Mouse (Mus musculus) kidney, postnatal 0 days (tissue): Measurements from ENCODE around the gene Tmem39b. TPM values are rescaled to one million over a fixed set of nuclear protein-coding genes. Genes with fewer than 3 reads are reported as not detected.
"Not testable (repeated sequence)": the region's sequence is repeated elsewhere in the genome, so short reads cannot be mapped to it uniquely, and the experiment has no call there.

Experiments used
- ATAC-seq: fragments of 200-750 bp; cut with Nextera tagmentation; replicated peaks from 2 replicates; pipeline ENCODE4 v1.8.0; 2017; ENCODE audit warnings: low read depth, moderate number of reproducible peaks, moderate TSS enrichment, moderate library complexity; ENCODE audit not compliant: low FRiP score
- DNase-seq: peaks from one replicate; pipeline ENCODE4 v3.0.0-alpha.2; 2016; ENCODE audit warnings: low spot score
- H3K27ac ChIP-seq: fragments of 300-500 bp; sonication (generic); 2 replicates; pipeline ENCODE4 v1.5.1; 2014; ENCODE audit warnings: mild to moderate bottlenecking
- H3K27me3 ChIP-seq: fragments of 300-500 bp; sonication (generic); 2 replicates; pipeline ENCODE4 v1.6.1; 2014; ENCODE audit warnings: low read length, mixed read lengths; ENCODE audit not compliant: insufficient read depth
- H3K36me3 ChIP-seq: fragments of 300-500 bp; sonication (generic); 2 replicates; pipeline ENCODE4 v1.6.1; 2014; ENCODE audit warnings: low read length, mixed read lengths; ENCODE audit not compliant: insufficient read depth
- H3K4me1 ChIP-seq: fragments of 300-500 bp; sonication (generic); replicated peaks from 2 replicates; pipeline ENCODE4 v1.6.1; 2014; ENCODE audit warnings: antibody characterized with exemption, low read length, mixed read lengths; ENCODE audit not compliant: insufficient read depth
- H3K4me2 ChIP-seq: fragments of 300-500 bp; sonication (generic); 2 replicates; pipeline ENCODE4 v1.6.1; 2014; ENCODE audit warnings: mild to moderate bottlenecking, low read length, moderate library complexity, mixed read lengths
- H3K4me3 ChIP-seq: fragments of 300-500 bp; sonication (generic); replicated peaks from 2 replicates; pipeline ENCODE4 v1.5.1; 2014; ENCODE audit warnings: low read depth, low read length
- H3K9ac ChIP-seq: fragments of 300-500 bp; sonication (generic); 2 replicates; pipeline ENCODE4 v1.6.1; 2014; ENCODE audit warnings: low read depth, low read length
- H3K9me3 ChIP-seq: fragments of 300-500 bp; sonication (generic); replicated peaks from 2 replicates; pipeline ENCODE4 v1.6.1; 2016; ENCODE audit warnings: low read length, inconsistent platforms, mixed read lengths
- CTCF ChIP-seq: IDR thresholded peaks from 2 replicates; pipeline ENCODE4 v1.5.1; 2016; ENCODE audit warnings: antibody characterized with exemption, low read depth, mild to moderate bottlenecking, moderate library complexity
- WGBS: fragments of 180-500 bp; shearing (Covaris S2); extraction: QIAGEN DNeasy Blood & Tissue Kit; methylation state at CpG from one replicate; pipeline ENCODE4 v1.1.7; 2014; 5-methylcytosine and 5-hydroxymethylcytosine counted together
- polyA plus RNA-seq: library from polyadenylated mRNA; unstranded; fragments of >200 nt; fragmentation: Nextera tagmentation; extraction: Ambion mirVana; gene quantifications from 2 replicates; pipeline ENCODE4 v1.2.1, GENCODE M21; 2015

The Tmem39b gene
- polyA plus RNA-seq, 1 experiment from 2014 or later, result 12.4 TPM

DNA sequence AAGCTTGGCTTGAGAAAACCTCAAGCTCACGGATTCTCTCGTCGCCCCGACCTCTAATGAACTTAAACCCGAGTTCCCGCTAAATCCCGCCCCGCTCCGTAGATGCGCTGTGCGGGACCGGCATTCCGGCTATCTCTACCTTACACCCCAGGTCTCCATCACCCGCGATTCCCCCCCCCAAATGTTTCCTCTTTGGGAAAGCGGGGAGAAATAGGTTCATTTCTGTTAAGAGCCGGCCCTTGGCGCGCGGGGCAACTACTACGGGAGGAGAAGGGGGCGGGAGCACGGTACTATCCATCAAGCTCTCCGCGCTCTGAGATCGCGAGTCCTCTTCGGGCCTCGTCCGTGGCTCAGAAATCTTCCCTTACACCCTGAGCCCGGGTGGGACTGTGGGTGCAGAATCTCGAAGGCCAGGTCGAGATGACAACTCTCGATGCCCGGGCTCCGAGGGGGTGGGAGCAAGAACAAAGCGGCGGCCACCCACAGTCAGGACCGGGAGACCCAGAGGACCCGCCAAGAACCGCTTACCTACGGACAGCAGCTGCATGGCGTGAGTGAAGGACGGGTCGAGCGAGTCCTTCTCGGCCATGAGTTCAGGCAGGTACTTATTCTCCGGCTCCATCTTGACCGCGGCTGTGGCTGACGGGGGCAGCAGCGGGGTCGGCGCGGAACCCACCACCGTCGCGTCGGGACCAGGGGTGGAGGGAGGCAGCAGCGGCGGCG lies 44.8 kb upstream of the Tmem39b start:
- Histone ChIP-seq H3K4me3 (peak overlapping the region; percentile 100), H3K36me3 (no peaks in the 10 kb centered on the region), H3K27ac (peak overlapping the region; percentile 98), H3K4me2 (peak overlapping the region; percentile 73), H3K9ac (peak overlapping the region; percentile 92), H3K4me1 (peaks cover 13% of the 10 kb centered on the region), H3K27me3 (no peaks in the 10 kb centered on the region), H3K9me3 (no peaks in the 10 kb centered on the region)
- TF ChIP-seq CTCF, result no peak
- ATAC-seq (peak; percentile 7; the same call in 1 of the 2 replicates), DNase-seq (peak; percentile 75)
- 2% methylated on average over 62 of the region's 62 CpGs for WGBS

DNA sequence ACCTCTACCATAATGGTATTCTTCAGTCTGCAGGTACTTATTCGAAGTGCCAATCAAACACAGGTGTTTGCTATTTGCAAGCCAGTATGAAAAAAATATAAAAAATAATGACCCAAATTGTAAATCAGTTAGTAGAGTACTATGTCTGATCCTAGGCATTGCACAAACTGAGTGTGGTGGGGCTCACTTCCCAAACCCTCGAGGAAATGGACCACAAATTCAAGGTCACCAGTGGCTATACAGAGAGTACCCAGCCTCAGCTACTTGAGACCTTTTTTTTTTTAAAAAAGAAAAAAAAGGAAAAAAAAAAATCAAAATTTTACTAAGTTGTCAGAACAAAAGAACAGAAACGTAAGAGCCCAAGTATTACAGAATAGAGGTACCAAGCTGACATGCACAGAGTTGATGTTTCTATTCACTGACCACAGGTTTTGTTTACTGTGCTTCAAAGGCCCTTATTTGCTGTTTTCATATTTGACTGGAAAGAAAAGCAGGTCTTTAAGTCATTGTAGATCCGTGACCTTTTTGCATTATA lies 42.5 kb upstream of the Tmem39b start:
- DNase-seq, result no peak
- H3K36me3 ChIP-seq, result no peaks in the 10 kb centered on the region
- no peak overlapping the region for H3K9ac ChIP-seq
- H3K27ac ChIP-seq, result no peak overlapping the region
- no peaks in the 10 kb centered on the region for H3K27me3 ChIP-seq
- no peak for TF ChIP-seq CTCF
- ATAC-seq, result no peak
- peaks cover 13% of the 10 kb centered on the region for H3K4me1 ChIP-seq
- WGBS, result 60% methylated on average over 4 of the region's 4 CpGs
- H3K4me3 ChIP-seq, result no peak overlapping the region
- H3K9me3 ChIP-seq, result no peaks in the 10 kb centered on the region
- no peak overlapping the region for H3K4me2 ChIP-seq

DNA sequence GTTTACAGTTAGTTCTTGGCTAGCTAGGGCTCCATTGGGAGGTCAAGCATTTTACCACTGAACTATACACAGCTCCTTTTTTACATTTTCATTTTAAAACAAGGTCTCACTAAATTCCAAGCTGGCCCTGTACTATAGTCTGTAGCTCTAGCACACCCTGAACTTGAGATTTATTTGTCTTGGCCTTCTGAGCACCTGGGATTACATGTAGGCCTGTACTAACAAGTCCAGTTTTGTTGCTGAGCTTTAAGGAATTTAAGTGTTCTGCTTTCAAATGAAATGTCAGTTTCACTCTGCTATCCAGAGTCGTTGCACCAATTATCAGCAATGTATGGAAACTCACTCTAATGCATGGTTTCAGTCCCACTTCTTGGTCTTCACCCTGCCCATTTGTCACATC lies 39.5 kb upstream of the Tmem39b start:
- Histone ChIP-seq H3K9me3 (no peaks in the 10 kb centered on the region), H3K27me3 (no peaks in the 10 kb centered on the region), H3K27ac (no peak overlapping the region), H3K4me3 (no peak overlapping the region), H3K9ac (no peak overlapping the region), H3K36me3 (no peaks in the 10 kb centered on the region), H3K4me1 (peaks cover 5% of the 10 kb centered on the region), H3K4me2 (no peak overlapping the region)
- DNase-seq (no peak), ATAC-seq (no peak)
- TF ChIP-seq CTCF, result no peak
- 73% methylated on average over 1 of the region's 1 CpGs for WGBS

DNA sequence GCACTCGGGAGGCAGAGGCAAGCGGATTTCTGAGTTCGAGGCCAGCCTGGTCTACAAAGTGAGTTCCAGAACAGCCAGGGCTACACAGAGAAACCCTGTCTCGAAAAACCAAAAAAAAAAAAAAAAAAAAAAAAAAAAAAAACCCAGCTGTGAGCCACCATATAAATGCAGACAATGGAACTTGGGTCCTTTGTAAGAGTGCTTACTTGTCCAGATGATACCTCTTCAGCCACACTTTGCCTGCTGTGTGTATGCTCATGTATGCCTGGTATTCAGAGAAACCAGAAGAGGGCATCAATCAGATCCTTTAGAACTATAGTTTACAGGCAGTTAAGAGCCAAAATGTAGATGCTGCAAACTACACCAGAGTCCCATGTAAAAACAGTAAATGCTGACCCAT lies 38.8 kb upstream of the Tmem39b start:
- ATAC-seq, result not testable (repeated sequence)

DNA sequence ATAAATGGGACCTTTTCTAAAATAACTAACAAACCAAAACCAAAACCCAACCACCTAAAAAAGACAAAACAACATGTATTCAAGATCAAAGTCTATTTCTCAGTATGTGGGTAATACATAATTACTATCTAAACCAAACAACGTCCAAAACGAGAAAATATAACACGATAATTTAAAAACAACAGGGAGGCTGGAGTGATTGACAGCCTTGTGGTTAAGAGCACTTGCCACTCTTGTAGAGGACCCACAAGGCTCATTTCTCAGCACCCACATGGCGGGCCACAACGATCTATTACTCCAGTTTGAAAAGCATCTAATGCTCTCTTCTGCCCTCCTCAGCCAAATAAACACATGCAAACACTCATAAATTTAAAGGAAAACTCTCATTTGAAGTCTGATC lies 34.8 kb upstream of the Tmem39b start:
- no peak for TF ChIP-seq CTCF
- no peaks in the 10 kb centered on the region for H3K9me3 ChIP-seq
- ATAC-seq, result no peak

More for the DNA sequence above, 38.8 kb upstream of the Tmem39b start:
- H3K27me3 ChIP-seq, H3K36me3 ChIP-seq, H3K9me3 ChIP-seq, DNase-seq, H3K27ac ChIP-seq, H3K4me3 ChIP-seq, H3K9ac ChIP-seq, H3K4me1 ChIP-seq, H3K4me2 ChIP-seq: not testable (repeated sequence)
- 98% methylated on average over 3 of the region's 4 CpGs for WGBS

DNA sequence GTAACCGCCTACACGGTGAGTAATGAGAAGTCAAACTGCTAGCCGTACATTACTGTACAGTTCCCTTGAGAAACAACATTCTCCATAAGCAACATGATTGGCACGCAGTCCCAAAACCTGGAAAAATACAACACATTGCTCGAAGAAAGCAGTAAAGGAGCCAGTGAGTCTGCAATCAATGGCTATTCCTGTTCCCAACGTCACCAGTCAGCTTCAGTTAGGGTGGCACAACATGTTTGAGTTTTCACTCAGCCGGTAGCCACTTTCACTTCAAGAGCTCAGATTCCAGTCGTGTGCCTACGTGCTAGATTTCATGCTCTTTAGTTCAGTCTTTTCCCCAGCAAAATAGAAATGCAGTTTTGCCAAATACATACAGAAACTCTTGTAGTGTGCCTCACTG lies 19.7 kb upstream of the Tmem39b start:
- ATAC-seq (no peak), DNase-seq (no peak)
- H3K36me3 ChIP-seq, result peaks cover 62% of the 10 kb centered on the region
- no peak overlapping the region for H3K27ac ChIP-seq
- no peak for TF ChIP-seq CTCF
- H3K9me3 ChIP-seq, result no peaks in the 10 kb centered on the region
- 87% methylated on average over 9 of the region's 9 CpGs for WGBS
- no peak overlapping the region for H3K9ac ChIP-seq
- no peak overlapping the region for H3K4me2 ChIP-seq
- no peaks in the 10 kb centered on the region for H3K4me1 ChIP-seq
- H3K27me3 ChIP-seq, result no peaks in the 10 kb centered on the region
- no peak overlapping the region for H3K4me3 ChIP-seq

More for the DNA sequence above, 34.8 kb upstream of the Tmem39b start:
- no peak overlapping the region for H3K9ac ChIP-seq
- H3K36me3 ChIP-seq, result peaks cover 13% of the 10 kb centered on the region
- WGBS, result 82% methylated on average over 5 of the region's 5 CpGs
- H3K27ac ChIP-seq, result no peak overlapping the region
- no peak overlapping the region for H3K4me3 ChIP-seq
- H3K4me1 ChIP-seq, result no peaks in the 10 kb centered on the region
- DNase-seq, result no peak
- no peaks in the 10 kb centered on the region for H3K27me3 ChIP-seq
- H3K4me2 ChIP-seq, result no peak overlapping the region
